Mouse (Mus musculus) left cerebral cortex, postnatal 36 days (tissue): ENCODE results near the gene Msto1. TPM values are rescaled to one million over a fixed set of nuclear protein-coding genes. Genes with fewer than 3 reads are reported as not detected.
"Not testable (repeated sequence)": the region's sequence is repeated elsewhere in the genome, so short reads cannot be mapped to it uniquely, and the experiment has no call there.

Source experiments
- DNase-seq, 2 experiments: peaks; one replicate each; pipeline ENCODE4 v3.0.0; 2021 to 2022; ENCODE audit warnings: low spot score in 2 of 2, mixed read lengths in 1 of 2
- intact Hi-C: fragments of 180-260 bp; cut with DNase I; formaldehyde crosslinking; loops from one replicate; pipeline ENCODE4 v1.15.1; 2025
- total RNA-seq, 2 experiments: library from RNA; stranded (reverse); gene quantifications; 2 replicates each; pipeline ENCODE4 v1.2.3; 2021

Msto1 gene
- 10 to 100 TPM; 19.8 to 23.0 TPM for total RNA-seq

DNA sequence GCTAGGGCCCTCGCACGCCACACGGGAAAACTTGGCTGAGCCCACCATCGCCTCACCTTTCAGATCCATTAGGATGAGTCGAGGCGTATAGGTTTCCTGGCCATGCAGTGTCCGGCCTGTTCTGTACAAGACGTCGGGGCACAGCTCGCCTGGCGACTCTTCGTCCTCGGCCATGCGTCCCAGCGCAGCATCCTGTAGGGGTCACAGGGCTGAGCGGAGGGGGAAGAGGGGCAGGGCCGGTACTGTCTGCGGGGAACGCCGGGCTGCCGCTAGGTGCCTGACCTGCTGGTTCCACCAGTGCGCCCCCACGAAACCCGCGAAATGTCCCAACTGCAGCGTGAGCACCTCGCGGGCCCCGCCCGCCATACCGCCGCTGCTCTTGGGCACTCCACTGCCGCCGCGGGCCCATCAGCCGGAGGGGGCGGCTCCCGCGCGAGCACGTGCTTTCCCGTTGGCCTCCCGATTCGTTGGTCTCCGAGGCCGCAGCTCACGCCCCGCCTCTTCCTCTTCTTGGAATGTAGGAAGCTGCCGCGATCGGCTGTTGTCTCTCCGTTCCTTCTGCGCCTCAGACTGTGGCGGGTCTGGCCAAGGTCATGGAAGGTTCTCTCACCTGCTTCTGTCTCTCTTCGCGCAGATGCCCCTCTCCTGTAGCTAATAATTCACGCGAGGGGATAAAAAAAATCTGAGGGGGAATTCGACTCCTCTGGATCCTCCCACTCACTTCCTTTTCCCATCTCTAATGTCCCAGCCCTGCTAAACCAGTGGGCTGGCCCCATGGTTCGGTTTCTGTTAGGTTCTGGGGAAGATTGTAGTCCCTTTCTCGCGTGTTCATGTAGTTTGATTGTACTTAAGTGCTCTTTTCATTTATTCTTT is at the start of gene Msto1:
TSS of gene Msto1 (minus strand) at position 489 of the 873 bp plus-strand sequence.
- intact Hi-C loops = no loop called here
- peak; percentile 92 for DNase-seq

DNA sequence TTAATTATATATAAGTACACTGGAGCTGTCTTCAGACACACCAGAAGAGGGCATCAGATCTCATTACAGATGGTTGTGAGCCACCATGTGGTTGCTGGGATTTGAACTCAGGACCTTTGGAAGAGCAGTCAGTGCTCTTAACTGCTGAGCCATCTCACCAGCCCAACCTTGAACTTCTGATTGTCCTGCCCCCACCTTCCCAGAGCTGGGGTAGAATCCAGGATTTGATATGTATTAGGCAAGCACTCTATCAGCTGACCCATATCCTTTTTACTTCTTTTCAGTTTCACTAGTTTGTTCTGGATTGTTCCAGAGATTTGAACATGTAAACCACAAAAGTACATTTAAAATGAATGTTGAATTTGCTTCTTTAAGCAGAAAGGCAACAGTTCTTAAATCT is 49.4 kb upstream of the Msto1 start:
- DNase-seq, intact Hi-C loops: not testable (repeated sequence)

DNA sequence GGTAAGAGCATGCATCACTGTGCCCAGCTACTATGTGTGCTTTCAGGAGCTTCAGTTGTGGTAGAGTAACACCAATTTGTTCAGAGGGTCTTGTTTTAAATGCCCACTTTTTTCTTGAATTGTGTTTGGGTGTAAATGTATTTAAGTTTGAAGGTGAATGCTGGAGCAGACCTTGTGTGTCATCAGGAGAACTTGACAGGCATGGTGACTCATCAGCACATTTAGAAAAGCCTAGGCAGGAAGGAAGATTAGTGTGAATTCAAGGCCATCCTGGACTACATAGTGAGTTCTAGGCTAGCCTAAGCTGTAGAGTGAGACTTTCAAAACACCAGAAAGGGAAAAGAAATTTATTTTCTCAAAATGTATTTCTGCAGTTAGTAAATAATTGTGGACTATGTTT is 39.9 kb upstream of the Msto1 start:
- DNase-seq = no peak
- intact Hi-C loops = no loop called here

DNA sequence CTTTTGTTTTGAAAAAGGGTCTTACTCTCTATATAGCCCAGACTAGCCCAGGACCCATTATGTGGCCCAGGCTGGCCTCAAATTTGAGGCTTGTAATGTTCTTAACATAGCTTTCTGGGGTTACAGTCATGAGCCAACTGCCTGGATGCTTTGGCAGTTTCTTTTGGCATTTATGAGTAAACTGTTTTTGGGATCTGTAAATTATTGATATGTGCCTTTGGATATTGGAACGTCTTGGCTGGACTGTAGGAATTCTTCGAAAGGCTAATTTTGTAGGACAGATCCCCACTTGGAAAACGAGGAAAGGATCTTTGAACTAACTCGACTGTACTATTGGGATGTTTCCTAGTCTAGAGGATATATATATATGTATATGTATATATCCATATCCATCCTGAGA is 39.4 kb upstream of the Msto1 start:
- intact Hi-C loops = no loop called here
- no peak for DNase-seq

DNA sequence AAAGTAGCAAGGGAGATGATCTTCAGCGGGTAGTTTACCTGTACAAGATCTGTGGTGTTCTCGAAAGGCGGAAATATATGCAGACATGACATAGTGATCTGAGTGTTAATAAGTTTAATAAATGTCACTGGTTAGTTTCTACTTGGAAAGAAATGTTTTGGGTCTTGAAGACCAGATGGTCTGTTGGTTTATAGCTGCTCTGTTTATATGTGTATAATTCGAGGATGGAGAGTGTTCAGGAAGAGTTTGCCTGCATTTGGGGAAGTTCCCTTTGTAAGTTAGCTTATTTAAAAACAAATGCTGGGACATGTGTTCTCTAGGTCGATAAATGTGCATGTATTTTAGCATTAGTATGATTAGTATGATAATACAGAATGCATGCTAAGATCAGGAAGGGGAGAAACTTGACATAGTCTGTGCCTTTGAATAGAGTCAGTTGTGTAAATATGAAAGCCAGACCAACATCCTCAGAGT is 37.6 kb upstream of the Msto1 start:
- no peak for DNase-seq
- intact Hi-C loops = no loop called here

DNA sequence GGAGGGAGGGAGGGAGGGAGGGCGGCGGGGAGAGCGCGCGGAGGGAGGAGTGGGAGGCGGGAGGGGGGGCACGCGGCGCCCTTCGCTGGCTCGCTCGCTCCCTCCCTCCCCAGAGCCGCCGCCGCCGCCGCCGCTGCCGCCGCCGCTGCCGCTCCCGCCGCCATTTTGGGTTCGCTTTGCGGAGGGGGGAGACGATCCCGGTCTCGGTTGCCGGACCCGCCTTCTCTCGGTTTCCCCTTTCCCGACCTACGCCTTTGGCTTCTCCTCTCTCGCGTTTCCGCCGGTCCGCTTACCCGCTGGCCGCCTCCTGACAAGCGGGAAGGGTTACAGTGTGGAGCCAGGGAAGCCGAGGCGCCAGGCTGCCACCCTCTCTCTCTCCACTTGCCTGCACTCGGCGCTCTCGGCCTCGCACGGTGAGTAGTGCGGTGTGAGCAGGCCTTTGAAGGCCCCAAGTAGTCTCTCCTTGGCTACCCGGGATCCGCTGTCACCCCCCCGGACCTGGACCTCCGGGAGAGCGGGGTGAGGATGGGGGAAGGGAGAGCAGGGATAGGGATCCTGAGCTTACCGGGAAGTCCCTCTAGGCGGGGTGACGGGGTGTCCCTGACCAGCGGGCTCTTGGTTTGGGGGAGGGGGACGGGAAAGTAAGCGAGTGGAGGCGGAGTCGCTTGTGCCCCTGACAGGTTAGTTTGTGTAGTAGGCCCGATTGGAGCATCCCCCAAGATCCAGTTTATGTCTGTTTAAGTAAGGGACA is 37.0 kb upstream of the Msto1 start, which contains the start of the genes Ash1l and Dap3:
TSS of gene Ash1l (plus strand) at position 47 of the 751 bp plus-strand sequence.
TSS of gene Dap3 (minus strand) at position 606 of the 751 bp plus-strand sequence.
- intact Hi-C loops = no loop called here
- DNase-seq = peak; percentile 79 to 82

DNA sequence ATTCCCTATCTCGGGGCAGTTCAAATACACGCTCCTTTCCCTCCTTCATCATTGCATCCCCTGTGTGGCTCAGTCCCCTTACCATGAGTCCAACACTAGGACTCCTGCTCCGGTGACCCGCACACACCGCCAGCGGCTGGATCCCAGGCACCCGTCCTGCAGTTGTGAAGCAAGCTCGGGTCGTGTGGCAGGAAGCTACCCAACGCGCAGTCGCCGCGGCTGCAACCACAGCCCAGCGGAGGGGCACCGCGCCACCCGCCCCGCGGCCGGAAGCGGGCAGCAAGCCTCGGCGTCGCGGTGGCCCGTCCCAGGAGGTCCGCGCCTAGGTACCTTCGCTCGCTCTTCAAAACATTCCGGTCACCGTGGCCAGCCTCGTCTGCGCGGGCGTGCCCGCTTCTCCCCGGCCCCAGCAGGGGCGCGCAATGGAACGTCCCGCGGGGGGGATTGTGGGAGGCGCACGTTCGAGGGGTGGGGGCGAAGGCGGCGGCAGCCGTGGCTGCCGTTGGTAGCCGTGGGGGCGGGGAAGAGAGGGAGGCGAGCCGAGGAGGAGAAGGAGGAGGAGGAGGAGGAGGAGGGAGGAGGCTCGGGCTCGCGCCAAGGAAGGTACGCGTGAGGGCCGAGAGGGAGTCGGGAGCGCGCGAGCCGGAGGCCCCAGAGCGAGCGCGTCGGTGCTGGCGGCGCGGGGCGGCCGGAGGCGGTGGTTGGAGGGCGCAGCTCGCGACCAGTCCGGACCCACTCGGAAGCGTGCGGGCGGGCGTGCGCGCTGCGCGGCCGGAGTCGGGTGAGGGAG is 36.2 kb upstream of the Msto1 start:
- peak; percentile 85 to 86 for DNase-seq
- intact Hi-C loops = loop anchor here (5.0 kb wide), 1 partner anchor 212 kb away; the partner anchor contains the start of genes Clk2 and Hcn3

DNA sequence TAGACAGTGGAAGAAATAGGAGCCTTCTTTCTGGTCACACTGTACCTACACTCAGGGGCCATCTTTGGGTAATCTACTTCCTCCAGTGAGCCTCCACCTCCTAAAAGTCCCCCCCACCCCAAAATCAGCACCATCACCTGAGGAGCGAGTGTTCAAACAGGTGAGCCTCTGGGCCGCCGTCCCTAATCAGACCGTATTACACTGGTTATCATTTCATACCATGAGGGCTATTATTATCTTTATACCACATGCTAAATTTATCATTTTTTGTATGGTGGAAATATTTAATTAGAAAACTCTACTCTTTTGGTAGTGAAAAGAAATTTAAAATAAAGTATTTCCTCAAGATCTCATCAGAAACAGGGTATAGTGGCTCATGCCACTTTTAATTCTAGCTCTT is 30.3 kb upstream of the Msto1 start:
- intact Hi-C loops = loop anchor here (5.0 kb wide), 1 partner anchor 83 kb away; no protein-coding TSS in a partner anchor
- no peak for DNase-seq

DNA sequence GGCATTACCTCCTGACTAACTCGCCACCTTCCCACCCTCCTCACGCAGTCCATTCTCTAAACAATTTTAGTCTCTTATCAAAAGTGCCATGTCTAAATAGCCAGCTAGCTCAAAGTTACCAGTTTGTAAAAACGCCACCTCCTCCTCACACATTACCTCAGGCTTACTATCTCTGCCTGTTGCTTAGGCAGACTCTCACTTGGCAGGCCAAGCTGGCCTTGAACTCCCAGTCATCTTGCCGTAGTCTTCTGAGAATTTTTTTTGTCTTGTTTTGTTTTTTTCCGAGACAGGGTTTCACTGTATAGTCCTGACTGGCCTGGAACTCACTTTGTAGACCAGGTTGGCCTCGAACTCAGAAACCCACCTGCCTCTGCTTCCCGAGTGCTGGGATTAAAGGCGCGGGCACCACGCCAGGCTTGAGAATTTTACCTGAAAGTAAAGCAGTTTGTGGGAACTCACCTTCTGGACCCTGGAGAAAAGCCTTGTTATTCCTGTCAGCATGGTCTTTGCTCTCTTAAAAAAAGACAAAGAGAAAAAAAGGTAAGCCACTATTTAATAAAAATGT is 28.6 kb upstream of the Msto1 start:
- DNase-seq = no peak
- intact Hi-C loops = loop anchor here (5.0 kb wide), 1 partner anchor 85 kb away; no protein-coding TSS in a partner anchor

DNA sequence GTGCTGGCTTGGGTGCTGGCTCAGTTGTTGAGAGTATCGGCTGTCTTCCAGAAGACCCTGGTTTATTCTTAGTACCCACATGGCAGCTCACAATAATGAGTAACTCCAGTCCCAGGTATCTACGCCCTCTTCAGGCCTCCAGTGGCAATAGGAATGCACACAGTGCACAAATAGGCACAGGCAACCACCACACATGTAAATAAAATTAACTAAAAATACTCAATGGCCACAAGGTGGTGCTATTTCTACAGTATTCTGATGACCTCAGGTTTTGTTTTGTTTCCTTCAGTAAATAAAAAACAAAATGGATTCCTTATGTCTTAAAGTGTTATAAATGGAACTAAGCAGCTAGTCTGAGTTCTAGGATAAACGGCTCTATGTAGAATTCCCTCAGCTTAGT is 25.9 kb upstream of the Msto1 start:
- no peak for DNase-seq
- intact Hi-C loops = loop anchor here (5.0 kb wide), 1 partner anchor 88 kb away; no protein-coding TSS in a partner anchor

DNA sequence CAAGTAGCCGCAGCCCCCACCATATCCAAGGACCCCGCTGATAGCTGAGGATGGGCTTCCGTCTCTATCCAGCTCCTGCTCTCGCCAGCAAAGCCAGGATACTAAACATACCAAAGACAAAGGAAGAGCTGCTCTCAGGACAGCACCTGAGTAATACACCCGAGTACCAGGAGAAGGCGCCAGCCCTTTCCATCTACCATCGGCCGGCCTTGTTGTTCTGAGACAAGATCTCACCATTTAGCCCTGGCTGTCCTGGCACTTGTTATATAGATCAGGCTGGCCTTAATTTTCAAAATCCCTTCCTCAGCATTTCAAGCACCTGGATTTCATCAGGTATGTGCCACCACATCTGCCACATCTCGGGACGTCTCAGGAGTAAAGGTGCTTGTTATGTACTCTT is 25.3 kb upstream of the Msto1 start:
- intact Hi-C loops = no loop called here
- DNase-seq = no peak

DNA sequence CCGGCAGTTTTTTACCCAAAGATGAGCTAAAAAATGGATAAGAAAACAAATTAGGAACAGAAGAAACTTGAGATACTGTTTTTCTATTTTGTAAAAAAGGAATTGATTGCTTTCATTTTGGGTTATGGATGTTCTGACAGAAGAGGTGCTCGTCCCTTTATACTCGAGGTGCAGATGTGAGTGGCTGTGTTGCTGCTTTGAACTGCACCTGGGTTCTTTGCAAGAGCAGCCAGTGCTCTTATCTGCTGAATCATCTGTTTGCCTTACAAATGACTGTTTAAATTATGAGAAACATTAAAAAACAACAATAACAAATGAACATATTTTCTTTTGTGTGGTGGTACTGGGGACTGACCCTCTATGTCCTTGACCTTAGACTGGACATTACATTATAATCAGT is 15.7 kb upstream of the Msto1 start:
- no peak for DNase-seq
- intact Hi-C loops = no loop called here

DNA sequence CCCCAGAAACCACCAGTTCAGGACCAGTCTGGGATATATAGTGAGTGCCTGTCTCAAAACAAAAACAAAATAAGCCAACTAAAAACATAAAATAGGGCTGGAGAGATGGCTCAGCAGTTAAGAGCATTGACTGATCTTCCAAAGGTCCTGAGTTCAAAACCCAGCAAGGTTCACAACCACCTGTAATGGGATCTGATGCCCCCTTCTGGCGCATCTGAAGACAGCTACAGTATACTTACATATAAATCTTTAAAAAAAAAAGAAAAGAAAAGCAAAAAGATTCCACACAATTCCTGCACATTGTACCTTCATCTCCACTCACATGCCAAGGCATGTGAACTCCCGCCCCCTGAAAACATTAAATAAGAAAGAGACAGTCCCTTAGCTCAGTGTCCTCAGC is 11.9 kb upstream of the Msto1 start:
- DNase-seq = no peak
- intact Hi-C loops = no loop called here

DNA sequence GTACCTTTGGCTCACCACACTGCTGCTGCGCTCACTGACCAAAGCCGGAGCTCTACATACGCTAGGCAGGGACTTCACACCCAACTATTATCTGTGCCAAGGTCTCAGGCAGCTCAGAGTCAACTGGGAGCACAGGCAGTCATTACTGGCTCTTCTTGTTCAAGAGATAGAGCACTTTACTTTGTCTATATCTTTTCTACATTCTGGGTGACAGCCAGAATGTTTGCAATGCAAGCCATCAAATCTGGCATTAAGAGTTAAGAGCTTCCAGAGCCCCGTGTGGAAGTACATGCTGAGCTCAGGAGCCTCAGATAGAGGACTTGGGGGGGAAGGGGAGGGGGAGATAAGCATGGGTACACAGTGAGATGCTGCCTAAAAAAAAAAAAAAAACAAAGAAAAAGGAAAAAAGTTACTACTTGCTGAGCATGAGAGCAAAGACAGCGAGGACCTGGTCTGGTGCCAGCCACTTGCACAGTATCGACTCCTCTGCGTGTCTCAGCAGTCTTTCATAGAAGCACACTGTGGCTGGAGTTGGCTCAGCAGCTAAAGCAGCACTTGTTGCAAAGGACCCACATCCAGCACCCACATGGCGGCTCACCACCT is 10.3 kb upstream of the Msto1 start:
- intact Hi-C loops = no loop called here

DNA sequence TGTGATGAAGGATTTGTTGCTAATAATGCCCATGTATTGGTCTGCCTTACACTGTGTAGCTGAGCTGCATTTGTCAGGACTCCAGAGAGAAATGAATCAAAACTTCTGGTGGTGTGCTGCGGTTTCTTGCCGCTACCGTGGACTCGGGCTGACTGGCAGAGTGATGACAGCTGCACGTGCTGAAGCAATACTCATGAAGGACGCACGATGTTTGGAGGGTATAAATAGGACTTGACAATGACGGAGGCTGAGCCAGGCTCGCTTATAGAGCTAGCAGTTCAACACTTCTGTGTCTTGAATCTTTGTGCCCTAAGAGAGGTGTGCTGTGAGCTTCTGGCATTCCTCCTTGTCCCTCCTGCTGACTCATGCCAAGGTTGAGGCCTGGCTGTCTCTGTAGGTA is 7.6 kb upstream of the Msto1 start:
- DNase-seq = no peak
- intact Hi-C loops = no loop called here

More for the DNA sequence above, 10.3 kb upstream of the Msto1 start:
- DNase-seq = no peak

DNA sequence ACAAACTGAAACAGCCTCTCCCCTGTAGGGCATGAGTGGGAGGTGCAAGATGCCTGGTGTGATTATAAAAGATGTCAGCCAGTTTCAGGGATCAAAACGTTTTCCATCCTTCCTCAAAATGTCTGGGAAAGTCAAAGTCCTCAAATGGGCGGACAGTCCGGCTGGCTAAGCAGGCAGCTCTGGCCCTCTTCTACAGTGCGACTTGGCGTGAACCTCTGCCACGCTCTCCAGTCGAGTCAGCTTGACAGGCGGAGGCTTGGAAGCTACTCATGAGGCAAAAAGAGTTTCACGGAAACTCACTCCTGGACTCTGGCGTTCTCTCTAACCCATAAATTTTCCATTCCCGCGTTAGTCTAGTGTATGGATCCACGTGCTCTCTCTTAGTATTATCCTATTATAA is 5.2 kb upstream of the Msto1 start:
- intact Hi-C loops = no loop called here
- no peak for DNase-seq

DNA sequence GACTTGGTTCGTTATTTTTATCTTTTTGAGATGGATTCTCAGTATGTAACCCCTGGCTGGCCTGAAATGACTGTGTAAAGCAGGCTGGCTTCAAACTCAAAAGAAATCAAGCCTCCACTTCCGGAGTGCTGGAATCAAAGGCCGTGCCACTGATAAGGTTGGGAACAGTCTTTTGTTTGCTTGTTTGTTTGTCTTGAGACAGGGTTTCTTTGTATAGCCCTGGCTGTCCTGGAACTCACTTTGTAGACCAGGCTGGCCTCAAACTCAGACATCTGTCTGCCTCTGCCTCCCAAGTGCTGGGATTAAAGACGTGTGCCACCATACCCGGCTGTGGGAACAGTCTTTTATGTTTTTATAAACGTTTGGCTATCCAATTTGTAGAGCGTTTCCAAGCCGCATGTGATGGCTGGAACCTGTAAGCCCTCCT is 598 bp upstream of the Msto1 start:
- no peak for DNase-seq
- intact Hi-C loops = no loop called here

DNA sequence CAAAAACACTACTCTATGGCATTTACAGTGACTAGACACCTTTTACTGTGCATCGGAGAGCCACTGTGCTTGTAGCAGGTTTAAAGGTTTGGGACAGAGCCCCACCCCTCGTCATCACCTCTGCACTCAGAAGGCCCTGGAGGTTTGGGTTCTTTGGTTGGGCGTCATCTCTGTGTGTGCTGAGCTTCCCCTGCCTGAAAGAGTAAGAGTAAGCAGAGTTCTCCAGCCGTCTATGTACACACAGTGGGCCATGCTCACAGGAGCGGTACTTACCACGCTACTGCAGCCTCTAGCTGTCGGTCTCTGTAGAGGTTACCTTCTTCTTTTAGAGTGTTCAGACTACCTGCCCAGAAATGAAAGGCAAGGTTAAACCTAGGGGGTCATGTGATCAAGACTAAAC is 1.2 kb downstream of the Msto1 start:
- intact Hi-C loops = no loop called here

More for the DNA sequence above, 1.2 kb downstream of the Msto1 start:
- no peak for DNase-seq
